Mouse (Mus musculus) urinary bladder, postnatal 4 days (tissue): ENCODE data around the gene Ttc21b.

Source experiments
- DNase-seq, 2 experiments: peaks; one replicate each; pipeline ENCODE4 v3.0.0; 2021 to 2022; ENCODE audit warnings: low spot score in 2 of 2

The Ttc21b gene

GRCm38 (mm10) chr2:66171643-66172042 is 84.8 kb downstream of the Ttc21b start:
- DNase-seq, result no peak

- DNase-seq, result no peak
Observed at GRCm38 (mm10) chr2:66170721-66171120, 85.7 kb downstream of the Ttc21b start.

- no peak for DNase-seq
Observed at GRCm38 (mm10) chr2:66165025-66165424, 91.4 kb downstream of the Ttc21b start.

- DNase-seq, result no peak
Observed at GRCm38 (mm10) chr2:66158140-66158915, 98.1 kb downstream of the Ttc21b start.

- DNase-seq, result no peak
Observed at GRCm38 (mm10) chr2:66151436-66151835, 105.0 kb downstream of the Ttc21b start.

- no peak for DNase-seq
Observed at GRCm38 (mm10) chr2:66150531-66150930, 105.9 kb downstream of the Ttc21b start.

GRCm38 (mm10) chr2:66148654-66149230 is 107.7 kb downstream of the Ttc21b start:
- no peak for DNase-seq

- no peak for DNase-seq
Observed at GRCm38 (mm10) chr2:66146473-66146872, 109.9 kb downstream of the Ttc21b start.

GRCm38 (mm10) chr2:66144770-66145169 is 111.6 kb downstream of the Ttc21b start:
- no peak for DNase-seq

GRCm38 (mm10) chr2:66143284-66143683 is 113.1 kb downstream of the Ttc21b start:
- DNase-seq, result no peak

GRCm38 (mm10) chr2:66142711-66143110 is 113.7 kb downstream of the Ttc21b start:
- no peak for DNase-seq

GRCm38 (mm10) chr2:66142268-66142667 is 114.1 kb downstream of the Ttc21b start:
- no peak for DNase-seq

GRCm38 (mm10) chr2:66140246-66140645 is 116.2 kb downstream of the Ttc21b start:
- DNase-seq, result no peak
